Mouse (Mus musculus): ENCODE data around the gene St6galnac1. TPM values are rescaled to one million over a fixed set of nuclear protein-coding genes. Genes with fewer than 3 reads are reported as not detected.
"Not testable (repeated sequence)": the region's sequence is repeated elsewhere in the genome, so short reads cannot be mapped to it uniquely, and the experiment has no call there.

St6galnac1 gene
- polyA plus RNA-seq, 1 experiment, result 0.30 TPM

GRCm38 (mm10) chr11:116755191-116755590 is 20.1 kb downstream of the St6galnac1 start:
- Histone ChIP-seq H3K36me3 (ENCODE audit: control insufficient read depth, insufficient read depth, low read length) (no peaks in the 10 kb centered on the region), H3K4me3 (ENCODE audit: control insufficient read depth, insufficient read depth, low read length) (no peak overlapping the region), H3K27ac (ENCODE audit: control insufficient read depth, insufficient read depth, low read length) (no peak overlapping the region), H3K4me1 (replicated peaks; ENCODE audit: control insufficient read depth, insufficient read depth, low read length) (peaks cover 6% of the 10 kb centered on the region; the same call in 1 of the 2 replicates), H3K27me3 (ENCODE audit: control insufficient read depth, insufficient read depth, low read length) (no peaks in the 10 kb centered on the region)
- WGBS, result 90% methylated on average over 4 of the region's 4 CpGs
- DNase-seq, result no peak
- TF ChIP-seq CTCF (IDR thresholded peaks at IDR 0.05; ENCODE audit: borderline replicate concordance, control insufficient read depth, extremely low read depth, insufficient read depth, low read length, poor library complexity), result no peak
- TF ChIP-seq POLR2A (IDR thresholded peaks at IDR 0.05; ENCODE audit: control insufficient read depth, extremely low read depth, insufficient read depth, low read length, poor library complexity), result no peak

- no peak for DNase-seq
- Histone ChIP-seq H3K36me3 (ENCODE audit: control insufficient read depth, insufficient read depth, low read length) (no peaks in the 10 kb centered on the region), H3K27me3 (ENCODE audit: control insufficient read depth, insufficient read depth, low read length) (no peaks in the 10 kb centered on the region), H3K4me1 (replicated peaks; ENCODE audit: control insufficient read depth, insufficient read depth, low read length) (peaks cover 6% of the 10 kb centered on the region; the same call in 1 of the 2 replicates), H3K27ac (ENCODE audit: control insufficient read depth, insufficient read depth, low read length) (no peak overlapping the region), H3K4me3 (ENCODE audit: control insufficient read depth, insufficient read depth, low read length) (no peak overlapping the region)
- TF ChIP-seq POLR2A (IDR thresholded peaks at IDR 0.05; ENCODE audit: control insufficient read depth, extremely low read depth, insufficient read depth, low read length, poor library complexity) (no peak), CTCF (IDR thresholded peaks at IDR 0.05; ENCODE audit: borderline replicate concordance, control insufficient read depth, extremely low read depth, insufficient read depth, low read length, poor library complexity) (no peak)
- 69% methylated on average over 5 of the region's 5 CpGs for WGBS
Measured at GRCm38 (mm10) chr11:116753674-116754470, 21.4 kb downstream of the St6galnac1 start.

GRCm38 (mm10) chr11:116749733-116750132 is 25.6 kb downstream of the St6galnac1 start:
- no peak overlapping the region for H3K4me3 ChIP-seq (ENCODE audit: control insufficient read depth, insufficient read depth, low read length)
- no peak for DNase-seq
- WGBS, result 92% methylated on average over 8 of the region's 8 CpGs
- H3K36me3 ChIP-seq (ENCODE audit: control insufficient read depth, insufficient read depth, low read length), result no peaks in the 10 kb centered on the region
- H3K4me1 ChIP-seq (replicated peaks; ENCODE audit: control insufficient read depth, insufficient read depth, low read length), result peaks cover 6% of the 10 kb centered on the region; the same call in 1 of the 2 replicates
- TF ChIP-seq POLR2A (IDR thresholded peaks at IDR 0.05; ENCODE audit: control insufficient read depth, extremely low read depth, insufficient read depth, low read length, poor library complexity), result no peak
- TF ChIP-seq CTCF (IDR thresholded peaks at IDR 0.05; ENCODE audit: borderline replicate concordance, control insufficient read depth, extremely low read depth, insufficient read depth, low read length, poor library complexity), result no peak
- H3K27ac ChIP-seq (ENCODE audit: control insufficient read depth, insufficient read depth, low read length), result no peak overlapping the region
- H3K27me3 ChIP-seq (ENCODE audit: control insufficient read depth, insufficient read depth, low read length), result no peaks in the 10 kb centered on the region

- H3K27ac ChIP-seq (ENCODE audit: control insufficient read depth, insufficient read depth, low read length); H3K36me3 ChIP-seq (ENCODE audit: control insufficient read depth, insufficient read depth, low read length); H3K4me1 ChIP-seq (replicated peaks; ENCODE audit: control insufficient read depth, insufficient read depth, low read length); H3K27me3 ChIP-seq (ENCODE audit: control insufficient read depth, insufficient read depth, low read length); H3K4me3 ChIP-seq (ENCODE audit: control insufficient read depth, insufficient read depth, low read length); DNase-seq: not testable (repeated sequence)
- whole genome bisulfite sequencing, result 53% methylated on average over 2 of the region's 2 CpGs
Measured at GRCm38 (mm10) chr11:116748692-116749091, 26.6 kb downstream of the St6galnac1 start.

- H3K4me1 ChIP-seq (replicated peaks; ENCODE audit: control insufficient read depth, insufficient read depth, low read length); H3K27me3 ChIP-seq (ENCODE audit: control insufficient read depth, insufficient read depth, low read length); H3K4me3 ChIP-seq (ENCODE audit: control insufficient read depth, insufficient read depth, low read length); H3K27ac ChIP-seq (ENCODE audit: control insufficient read depth, insufficient read depth, low read length); H3K36me3 ChIP-seq (ENCODE audit: control insufficient read depth, insufficient read depth, low read length); DNase-seq: not testable (repeated sequence)
- WGBS, result 96% methylated on average over 3 of the region's 3 CpGs
Measured at GRCm38 (mm10) chr11:116746822-116747221, 28.5 kb downstream of the St6galnac1 start.

- H3K36me3 ChIP-seq (ENCODE audit: control insufficient read depth, insufficient read depth, low read length); DNase-seq; H3K27ac ChIP-seq (ENCODE audit: control insufficient read depth, insufficient read depth, low read length); H3K4me3 ChIP-seq (ENCODE audit: control insufficient read depth, insufficient read depth, low read length); H3K27me3 ChIP-seq (ENCODE audit: control insufficient read depth, insufficient read depth, low read length); H3K4me1 ChIP-seq (replicated peaks; ENCODE audit: control insufficient read depth, insufficient read depth, low read length): not testable (repeated sequence)
- 69% methylated on average over 2 of the region's 2 CpGs for WGBS
Measured at GRCm38 (mm10) chr11:116745457-116745856, 29.9 kb downstream of the St6galnac1 start.

GRCm38 (mm10) chr11:116738411-116738810 is 36.9 kb downstream of the St6galnac1 start:
- Histone ChIP-seq H3K27me3 (ENCODE audit: control insufficient read depth, insufficient read depth, low read length) (no peaks in the 10 kb centered on the region), H3K36me3 (ENCODE audit: control insufficient read depth, insufficient read depth, low read length) (no peaks in the 10 kb centered on the region), H3K4me3 (ENCODE audit: control insufficient read depth, insufficient read depth, low read length) (no peak overlapping the region), H3K27ac (ENCODE audit: control insufficient read depth, insufficient read depth, low read length) (no peak overlapping the region), H3K4me1 (replicated peaks; ENCODE audit: control insufficient read depth, insufficient read depth, low read length) (no peaks in the 10 kb centered on the region)
- TF ChIP-seq CTCF (IDR thresholded peaks at IDR 0.05; ENCODE audit: borderline replicate concordance, control insufficient read depth, extremely low read depth, insufficient read depth, low read length, poor library complexity), result peak; percentile 74; the same call in 1 of the 2 replicates
- no peak for TF ChIP-seq POLR2A (IDR thresholded peaks at IDR 0.05; ENCODE audit: control insufficient read depth, extremely low read depth, insufficient read depth, low read length, poor library complexity)
- WGBS, result 61% methylated on average over 11 of the region's 11 CpGs
- DNase-seq, result no peak

Measured in thymus, adult 2 months (tissue).